Mouse (Mus musculus) c-Kit-positive CD71-negative TER-119-negative erythroid progenitor cells, embryonic 14.5 days (primary cell): ENCODE measurements around the gene Faf1.

ENCODE experiments used
- DNase-seq: peaks from one replicate; pipeline ENCODE4 v3.0.0-alpha.2; 2013; ENCODE audit warnings: low read depth

Gene Faf1

DNA sequence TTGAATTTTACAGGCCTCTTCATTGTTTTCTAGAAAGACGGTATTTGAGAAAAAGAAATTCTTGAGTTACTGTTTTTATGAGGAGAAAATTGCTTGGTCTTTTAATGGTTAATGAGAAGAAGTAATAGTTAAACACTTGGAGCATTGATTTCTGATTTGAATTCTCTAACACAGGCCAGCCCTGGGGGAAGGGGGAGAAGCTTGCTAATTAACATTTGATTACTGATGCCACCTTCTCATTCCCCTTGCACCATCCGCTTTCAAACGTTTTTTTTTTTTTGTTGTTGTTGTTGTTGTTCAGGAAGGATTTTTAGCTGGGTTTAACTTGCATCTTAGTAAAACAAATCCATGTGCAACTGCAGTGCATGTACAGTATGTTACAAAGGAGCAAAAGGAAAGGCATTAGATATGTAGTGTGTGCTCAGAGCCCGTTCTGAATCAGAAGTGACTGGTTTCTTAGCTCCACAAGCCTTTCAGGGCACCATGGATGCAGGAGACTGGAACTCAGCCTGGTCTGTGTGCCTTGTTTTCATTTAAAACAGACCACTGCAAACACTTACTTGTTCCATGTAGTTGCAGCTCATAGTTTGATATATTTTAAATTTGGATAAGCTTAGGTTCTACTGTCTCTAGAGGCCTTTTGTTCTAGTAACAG, 113.1 kb downstream of the Faf1 start:
- DNase-seq = no peak

DNA sequence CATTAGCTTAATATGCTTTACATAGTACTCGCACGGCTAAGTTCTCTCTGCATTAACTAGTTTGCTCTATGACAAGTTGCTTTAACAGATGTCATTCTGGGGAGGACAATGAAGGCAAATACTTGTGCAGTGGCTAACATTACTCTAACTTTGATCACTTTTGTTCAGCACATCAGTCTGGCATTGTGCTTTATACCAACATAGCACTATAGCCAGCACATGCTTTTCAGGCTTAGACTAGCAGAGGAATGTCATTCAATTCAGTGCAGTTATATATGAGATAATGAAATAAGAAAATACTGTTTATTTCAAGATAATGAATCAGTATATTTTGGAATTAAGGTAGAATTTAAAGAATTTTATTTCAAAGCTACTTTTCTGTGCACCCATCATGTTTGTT, 115.9 kb downstream of the Faf1 start:
- DNase-seq = no peak

- DNase-seq = no peak
These were observed 116.7 kb downstream of the Faf1 start for GRCm38 (mm10) chr4:109793072-109793471.

DNA sequence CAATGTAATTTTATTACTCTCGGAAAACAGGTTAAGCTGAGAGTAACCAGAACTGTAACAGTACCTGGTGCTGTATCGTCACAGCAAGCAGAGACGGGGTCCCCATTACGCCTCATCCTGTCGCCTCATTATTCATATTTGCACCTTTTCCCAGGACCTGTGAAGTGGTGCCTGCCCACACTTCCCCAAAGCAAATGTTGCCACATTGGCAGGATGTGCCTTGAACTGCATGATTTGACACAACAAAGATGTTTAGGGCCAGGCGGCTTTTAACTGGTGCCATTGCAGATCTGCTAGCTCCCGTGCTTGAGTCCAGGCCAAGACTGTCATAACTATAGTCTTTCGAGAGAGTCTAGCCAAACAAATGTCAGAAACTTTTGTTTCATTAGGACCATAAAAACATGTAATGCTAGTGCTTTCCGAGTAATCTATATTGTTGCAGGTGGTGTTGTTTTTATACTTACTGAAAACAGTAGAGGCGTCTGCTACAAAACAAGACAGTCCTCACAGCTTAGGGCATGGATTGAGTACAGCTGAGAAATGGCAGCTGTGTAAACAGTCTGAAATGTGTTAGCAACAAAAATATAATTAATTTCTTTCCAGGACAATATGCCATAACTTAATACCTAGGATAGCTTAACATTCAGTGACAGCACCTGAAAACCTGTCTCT, 121.3 kb downstream of the Faf1 start:
- no peak for DNase-seq

DNA sequence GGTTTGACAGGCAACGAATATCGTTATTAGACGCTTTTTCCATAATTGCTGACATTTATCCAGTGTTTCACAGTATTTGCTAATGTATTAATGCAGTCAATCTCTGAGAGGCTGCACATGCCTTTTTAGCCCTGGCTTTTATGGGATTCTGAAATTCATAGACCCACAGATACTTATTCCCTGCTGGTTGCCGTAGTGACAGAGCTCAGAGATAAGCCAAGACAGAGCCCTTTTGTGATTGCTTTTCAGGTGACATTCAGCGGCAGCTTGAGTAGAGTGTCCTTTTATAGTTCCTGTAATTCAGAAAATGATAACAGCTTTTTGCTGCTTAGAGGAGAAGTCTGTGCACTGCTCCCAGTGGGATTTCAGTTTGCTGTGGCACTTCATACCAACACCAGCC, 130.0 kb downstream of the Faf1 start:
- DNase-seq = no peak

DNA sequence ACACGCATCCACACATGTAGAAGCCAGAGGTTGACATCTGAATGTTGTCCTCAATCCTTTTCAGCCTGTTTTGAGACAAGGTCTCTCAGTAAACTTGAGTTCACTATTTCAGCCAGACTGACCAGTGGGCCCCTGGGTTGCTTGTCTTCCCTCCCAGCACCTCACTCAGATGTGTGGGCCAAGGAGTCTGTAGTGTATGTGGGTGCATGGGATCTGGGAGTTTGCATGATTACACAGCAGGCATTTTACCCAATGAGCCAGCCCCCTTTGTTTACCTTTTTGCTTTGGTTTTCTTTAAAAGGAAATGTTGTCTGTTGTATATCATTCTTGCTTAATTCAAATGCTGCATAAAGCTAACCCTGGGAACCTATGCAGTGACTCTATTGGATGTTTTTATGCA, 138.8 kb downstream of the Faf1 start:
- no peak for DNase-seq

DNA sequence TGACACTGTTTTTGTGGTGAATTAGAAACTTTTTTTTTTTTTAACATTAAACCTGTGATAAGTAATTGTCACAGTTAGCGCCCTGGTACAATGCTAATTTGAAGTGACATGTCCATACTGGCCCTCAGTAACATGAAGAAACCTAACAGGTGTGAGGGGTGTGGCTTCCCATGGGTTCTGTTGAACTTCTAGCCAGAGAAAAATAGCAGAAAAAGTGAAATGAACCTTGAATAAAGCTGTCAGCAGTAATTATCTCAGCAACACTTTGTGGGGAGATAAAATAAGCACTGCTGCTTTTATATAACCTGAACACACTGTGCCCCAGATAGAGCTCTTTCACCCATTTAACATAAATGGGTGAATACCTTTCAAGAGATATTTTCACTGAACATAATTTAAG, 139.2 kb downstream of the Faf1 start:
- DNase-seq = no peak

DNA sequence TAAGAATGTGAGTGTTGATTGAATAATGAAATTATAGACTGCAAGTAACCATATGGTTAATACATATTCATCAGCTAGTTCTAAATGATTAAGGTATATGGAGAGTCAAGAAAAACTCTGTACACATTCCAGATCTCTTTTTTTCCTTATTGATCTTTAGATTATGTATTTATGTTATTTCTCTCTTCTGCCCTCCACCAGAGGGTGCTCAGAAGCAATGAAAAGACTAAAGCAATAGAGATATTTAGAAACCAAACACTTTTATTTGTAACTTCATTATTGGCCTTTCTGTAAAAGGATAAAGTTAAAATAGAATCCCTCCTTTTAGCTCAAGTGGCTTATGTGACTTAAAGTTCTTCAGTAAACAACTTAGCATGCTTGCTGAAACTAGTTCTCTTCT, 143.1 kb downstream of the Faf1 start:
- no peak for DNase-seq

- DNase-seq = no peak
These were observed 153.4 kb downstream of the Faf1 start for GRCm38 (mm10) chr4:109829800-109830199.

- no peak for DNase-seq
These were observed 181.5 kb downstream of the Faf1 start for GRCm38 (mm10) chr4:109857851-109858250.

DNA sequence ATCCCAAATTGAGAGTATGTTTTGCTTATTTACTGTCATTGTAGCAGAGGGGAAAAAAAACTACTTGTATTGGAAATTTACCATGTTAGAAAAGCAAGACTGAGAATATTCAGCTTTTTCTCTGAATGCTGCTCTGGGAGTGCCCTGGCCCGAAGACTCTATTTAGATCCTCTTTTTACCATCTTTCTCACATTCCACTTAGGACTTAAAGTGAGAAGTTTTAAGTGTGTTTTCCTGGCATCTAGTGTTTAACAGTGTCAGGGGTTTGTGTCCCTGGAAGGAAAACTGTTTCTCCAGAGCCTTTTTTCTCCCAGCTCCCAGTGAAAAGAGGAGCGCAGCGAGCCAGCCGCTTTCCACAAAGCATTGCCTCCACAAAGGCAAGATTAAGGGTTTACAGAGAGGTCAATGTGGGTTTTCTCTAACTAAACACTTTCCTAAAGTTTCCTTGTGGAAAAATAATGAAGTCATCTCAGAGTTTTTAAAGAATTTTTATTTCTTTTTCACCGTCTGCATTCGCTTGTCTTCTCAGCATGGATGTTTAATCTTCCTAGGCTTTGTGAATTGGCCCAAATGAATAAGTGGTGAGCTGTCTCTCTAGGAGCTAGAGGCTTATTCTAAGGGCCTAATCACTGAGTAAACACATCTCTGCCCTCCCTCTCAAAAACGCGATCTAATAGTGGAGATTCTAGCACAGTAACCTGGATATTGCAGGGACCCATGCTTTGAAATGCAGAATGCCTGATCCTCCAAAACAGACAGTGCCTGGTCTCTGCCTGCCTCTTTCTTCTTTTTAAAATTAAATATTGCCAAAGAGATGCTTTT, 182.4 kb downstream of the Faf1 start:
- no peak for DNase-seq

- DNase-seq = no peak
These were observed 183.0 kb downstream of the Faf1 start for GRCm38 (mm10) chr4:109859401-109859800.

DNA sequence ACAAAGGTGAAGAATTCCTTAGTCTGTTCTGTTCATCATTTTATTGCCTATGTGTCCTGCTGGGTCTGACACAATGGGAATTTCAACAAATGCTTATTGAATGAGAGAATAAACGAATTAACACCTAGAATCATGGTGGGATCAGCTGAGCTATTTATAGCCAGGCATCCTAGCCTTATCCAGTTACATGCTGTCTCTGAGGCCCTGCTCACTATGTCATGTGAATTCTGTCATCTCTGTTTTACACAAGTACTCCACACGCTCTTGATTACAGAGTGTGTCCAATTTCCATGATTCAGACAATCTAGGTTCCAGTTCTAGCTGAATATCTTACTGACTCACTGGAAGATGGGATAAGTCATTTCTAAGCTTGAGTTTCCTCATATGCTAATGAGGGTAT, 183.9 kb downstream of the Faf1 start:
- no peak for DNase-seq

DNA sequence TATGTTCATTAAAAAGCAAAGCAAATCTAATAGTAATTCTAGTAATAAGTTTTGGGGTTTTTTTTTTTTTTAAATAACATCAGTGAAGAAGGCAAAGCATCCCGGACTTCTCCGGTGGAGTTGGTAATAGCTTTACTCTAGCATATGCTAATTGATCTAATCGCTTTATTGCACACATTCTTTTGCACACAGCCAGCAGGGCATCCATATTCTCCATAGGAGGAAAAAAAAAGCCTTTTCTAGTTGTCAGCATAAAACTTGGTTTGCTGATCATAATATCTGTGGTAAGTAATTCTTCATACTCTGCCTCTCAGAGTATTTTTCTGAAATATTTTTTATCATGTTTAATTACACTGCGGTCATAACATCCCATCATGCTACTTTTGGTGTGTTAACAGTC, 185.9 kb downstream of the Faf1 start:
- no peak for DNase-seq

DNA sequence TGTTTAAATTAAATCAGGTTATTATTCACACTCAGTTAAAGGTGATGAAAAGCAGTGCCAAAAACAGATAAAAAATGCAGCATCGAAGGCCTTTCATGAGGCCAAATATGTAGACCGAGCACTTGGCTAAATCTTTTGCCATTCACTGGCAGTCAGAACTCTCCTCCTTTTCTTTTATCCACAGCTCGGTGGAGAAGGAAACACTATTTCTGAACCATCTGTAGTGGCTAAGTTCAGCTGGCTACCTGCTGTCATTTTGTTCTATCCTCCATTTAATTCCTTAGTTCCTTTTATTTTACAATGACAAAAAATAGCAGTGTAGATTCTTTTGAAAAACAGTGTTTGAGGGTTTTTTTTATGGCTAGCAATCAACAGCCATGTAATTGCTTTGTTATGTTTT, 186.6 kb downstream of the Faf1 start:
- no peak for DNase-seq

- no peak for DNase-seq
These were observed 192.6 kb downstream of the Faf1 start for GRCm38 (mm10) chr4:109868897-109869484.

DNA sequence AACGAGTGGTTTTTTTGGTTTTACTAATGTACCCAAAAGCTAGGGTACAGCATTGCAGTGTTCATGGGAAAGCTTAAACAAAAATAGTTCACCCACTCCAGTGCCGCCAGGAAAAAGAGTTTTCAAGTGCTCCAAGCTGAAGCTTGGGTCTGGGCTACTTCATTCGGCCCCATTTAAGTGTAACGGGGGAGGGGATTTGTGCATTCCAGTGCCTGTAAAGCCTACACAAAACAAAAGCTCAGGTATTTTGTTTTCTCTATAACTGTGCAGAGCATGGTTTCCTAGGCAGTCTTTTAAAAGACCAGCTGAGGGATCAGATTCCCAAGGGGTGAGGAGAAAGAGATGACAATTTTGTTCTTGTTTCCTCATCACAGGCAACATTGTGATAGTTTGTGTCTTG, 207.9 kb downstream of the Faf1 start:
- DNase-seq = no peak

GRCm38 (mm10) chr4:109887856-109888357, 211.5 kb downstream of the Faf1 start:
- DNase-seq = no peak

GRCm38 (mm10) chr4:109897810-109898566, 221.6 kb downstream of the Faf1 start:
- no peak for DNase-seq

GRCm38 (mm10) chr4:109901076-109901475, 224.7 kb downstream of the Faf1 start:
- no peak for DNase-seq

DNA sequence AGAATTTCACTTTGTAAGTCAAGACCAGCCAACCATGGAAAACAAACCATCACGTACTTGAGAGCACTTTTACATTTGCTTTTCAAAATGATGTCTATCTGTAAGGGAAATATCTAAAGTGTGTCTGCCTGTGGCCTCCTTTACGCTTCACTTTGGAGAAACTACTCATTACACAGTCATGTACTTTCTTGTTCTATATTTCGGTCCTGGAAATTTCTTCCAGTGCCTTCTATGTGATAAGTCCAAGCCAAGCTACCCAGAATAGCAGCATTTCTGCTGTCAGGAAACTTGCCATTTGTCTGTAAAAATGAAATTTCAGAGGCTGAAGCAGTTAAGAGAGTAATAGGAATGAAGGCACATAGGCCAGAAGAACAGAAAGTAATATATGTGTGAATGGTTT, 228.1 kb downstream of the Faf1 start:
- no peak for DNase-seq

GRCm38 (mm10) chr4:109929058-109929457, 252.7 kb downstream of the Faf1 start:
- no peak for DNase-seq
